7 mouse cellular contexts compared by ENCODE assay signal in genomic region chr5:34948861-34949760, GRCm38 (mm10). TPM values are rescaled to one million over a fixed set of nuclear protein-coding genes. Genes with fewer than 3 reads are reported as not detected.
DNase-seq lines count a peak whose midpoint lies in the region; ATAC-seq and TF ChIP-seq lines count a peak whose summit lies in the region.

Gene Rgs12, plus strand, starts transcription at chr5:34949445.

- TF ChIP-seq CTCF in small intestine, adult 2 months (IDR thresholded peaks at IDR 0.05; ENCODE audit: extremely low read depth, insufficient read length, insufficient replicate concordance, low read depth, low read length): no peak

- H3K4me2 ChIP-seq in intestine, embryonic 14.5 days (ENCODE audit: low read length): peak within 1 kb of the TSS; percentile 72
- peak within 1 kb of the TSS; percentile 74 for H3K4me2 ChIP-seq in midbrain, embryonic 12.5 days (replicated peaks)

- peaks cover 11% of the 10 kb centered on the region for H3K4me1 ChIP-seq in intestine, embryonic 14.5 days (replicated peaks; ENCODE audit: control insufficient read depth, insufficient read depth, low read length)
- H3K4me1 ChIP-seq in limb, embryonic 10.5 days: peaks cover 20% of the 10 kb centered on the region
- H3K4me1 ChIP-seq in midbrain, embryonic 12.5 days: peaks cover 43% of the 10 kb centered on the region
- peaks cover 5% of the 10 kb centered on the region; the same call in 1 of the 2 replicates for H3K4me1 ChIP-seq in small intestine, adult 2 months (ENCODE audit: control insufficient read depth, insufficient read depth, insufficient read length, low read length)

- no peaks in the 10 kb centered on the region for H3K36me3 ChIP-seq in intestine, embryonic 14.5 days (ENCODE audit: control insufficient read depth, insufficient read depth, low read length)
- H3K36me3 ChIP-seq in limb, embryonic 10.5 days: peaks cover 29% of the 10 kb centered on the region
- H3K36me3 ChIP-seq in midbrain, embryonic 12.5 days: peaks cover 8% of the 10 kb centered on the region
- H3K36me3 ChIP-seq in small intestine, adult 2 months (ENCODE audit: control insufficient read depth, insufficient read depth, low read length): no peaks in the 10 kb centered on the region

- H3K9ac ChIP-seq in intestine, embryonic 14.5 days (ENCODE audit: low read length): peak within 1 kb of the TSS; percentile 91
- H3K9ac ChIP-seq in midbrain, embryonic 12.5 days (replicated peaks): peak within 1 kb of the TSS; percentile 99

- DNase-seq in adrenal gland, adult (ENCODE audit: inconsistent age in 2 of 2, low spot score in 1 of 2): peak; percentile 90 to 97
- peak; percentile 86 for DNase-seq in embryo, embryonic 10 days (ENCODE audit: low spot score)
- DNase-seq in gastrocnemius, postnatal 25 days: peak; percentile 93
- DNase-seq in intestine, embryonic 14.5 days (ENCODE audit: low spot score): peak; percentile 96
- peak; percentile 96 for DNase-seq in limb, embryonic 10.5 days (ENCODE audit: low spot score)

- 0 out of 2 replicates have a peak, but pooled peaks have one; percentile 14 for TF ChIP-seq POLR2A in small intestine, adult 2 months (IDR thresholded peaks at IDR 0.05; ENCODE audit: low read depth, low read length)

- ATAC-seq in intestine, embryonic 14.5 days (replicated peaks; ENCODE audit: low FRiP score, low TSS enrichment, low read depth): peak; percentile 97
- ATAC-seq in midbrain, embryonic 12.5 days (ENCODE audit: low FRiP score, low read depth): peak; percentile 91

- no peaks in the 10 kb centered on the region for H3K9me3 ChIP-seq in intestine, embryonic 14.5 days (ENCODE audit: control insufficient read depth, low read length)
- no peaks in the 10 kb centered on the region for H3K9me3 ChIP-seq in limb, embryonic 10.5 days (replicated peaks)
- peaks cover 6% of the 10 kb centered on the region; the same call in 1 of the 2 replicates for H3K9me3 ChIP-seq in midbrain, embryonic 12.5 days

- H3K27ac ChIP-seq in intestine, embryonic 14.5 days (ENCODE audit: low read depth): peak within 1 kb of the TSS; percentile 83
- peak within 1 kb of the TSS; percentile 99 for H3K27ac ChIP-seq in limb, embryonic 10.5 days
- H3K27ac ChIP-seq in midbrain, embryonic 12.5 days (replicated peaks): peak within 1 kb of the TSS; percentile 97
- peak within 1 kb of the TSS; percentile 39; the same call in 1 of the 2 replicates for H3K27ac ChIP-seq in small intestine, adult 2 months (ENCODE audit: insufficient read depth, low read depth, low read length)

- WGBS in intestine, embryonic 14.5 days: under 1% methylated on average over 74 of the region's 84 CpGs
- WGBS in limb, embryonic 10.5 days: 1% methylated on average over 81 of the region's 84 CpGs
- under 1% methylated on average over 70 of the region's 84 CpGs for WGBS in midbrain, embryonic 12.5 days
- under 1% methylated on average over 83 of the region's 84 CpGs for WGBS in small intestine, adult 2 months

- no peaks in the 10 kb centered on the region for H3K27me3 ChIP-seq in intestine, embryonic 14.5 days (replicated peaks; ENCODE audit: control insufficient read depth, insufficient read depth, low read length)
- no peaks in the 10 kb centered on the region for H3K27me3 ChIP-seq in limb, embryonic 10.5 days (ENCODE audit: low read depth, poor library complexity, severe bottlenecking)
- no peaks in the 10 kb centered on the region for H3K27me3 ChIP-seq in midbrain, embryonic 12.5 days
- no peaks in the 10 kb centered on the region for H3K27me3 ChIP-seq in small intestine, adult 2 months (ENCODE audit: control insufficient read depth, insufficient read depth, low read length)

- H3K4me3 ChIP-seq in intestine, embryonic 14.5 days (ENCODE audit: low read depth, low read length): peak within 1 kb of the TSS; percentile 80
- H3K4me3 ChIP-seq in limb, embryonic 10.5 days: peak within 1 kb of the TSS; percentile 94
- peak within 1 kb of the TSS; percentile 88 for H3K4me3 ChIP-seq in midbrain, embryonic 12.5 days
- peak within 1 kb of the TSS; percentile 69 for H3K4me3 ChIP-seq in small intestine, adult 2 months (ENCODE audit: low read depth, low read length)

RNA-seq across cellular contexts. Expression of gene Rgs12, which starts in this region (rescaled TPM):
- total RNA-seq in gastrocnemius, postnatal 25 days (2021): 1 to 10 TPM; 3.1 to 3.5 TPM
- polyA plus RNA-seq in intestine, embryonic 14.5 days (2014; fragmentation: Nextera tagmentation; extraction: Ambion mirVana): 19.0 and 22.2 TPM in 2 replicates
- polyA plus RNA-seq in limb, embryonic 10.5 days (2016; fragmentation: Nextera tagmentation; extraction: Ambion mirVana): 42.7 and 53.8 TPM in 2 replicates
- polyA plus RNA-seq in midbrain, embryonic 12.5 days (2016; fragmentation: Nextera tagmentation; extraction: Ambion mirVana): 81.7 and 84.6 TPM in 2 replicates
- 4.6 and 6.1 TPM in 2 replicates for polyA plus RNA-seq in small intestine, adult 2 months (2012; rRNA removed)

Comparison
In these comparisons a context has a peak if more than half of its experiments do, and no peak if none do; other contexts are left out.
1. Peak in every context shown above with its lines: DNase-seq, ATAC-seq, H3K4me3 ChIP-seq and H3K27ac ChIP-seq.
2. H3K27ac ChIP-seq: peak in every context shown above with its lines; median percentile 99 in limb, embryonic 10.5 days; 97 in midbrain, embryonic 12.5 days; 83 in intestine, embryonic 14.5 days; 39 in small intestine, adult 2 months.